Mouse (Mus musculus) liver, postnatal 0 days (tissue): ENCODE measurements around the gene 5730522E02Rik. TPM values are rescaled to one million over a fixed set of nuclear protein-coding genes. Genes with fewer than 3 reads are reported as not detected.

ENCODE experiments used
- ATAC-seq: fragments of 200-750 bp; cut with Nextera tagmentation; 2 replicates; pipeline ENCODE4 v1.8.0; 2017; ENCODE audit warnings: mild to moderate bottlenecking, moderate library complexity
- DNase-seq: peaks from one replicate; pipeline ENCODE4 v3.0.0-alpha.2; 2016
- H3K27ac ChIP-seq: fragments of 300-500 bp; sonication (generic); 2 replicates; pipeline ENCODE4 v1.5.1; 2014; ENCODE audit warnings: antibody characterized with exemption, moderate library complexity, mild to moderate bottlenecking, low read depth
- H3K27me3 ChIP-seq: fragments of 300-500 bp; sonication (generic); 2 replicates; pipeline ENCODE4 v1.6.1; 2014; ENCODE audit warnings: low read length, control low read depth, mixed read lengths; ENCODE audit not compliant: insufficient read depth
- H3K36me3 ChIP-seq: fragments of 300-500 bp; sonication (generic); replicated peaks from 2 replicates; pipeline ENCODE4 v1.6.1; 2014; ENCODE audit warnings: mild to moderate bottlenecking, control low read depth, low read length, moderate library complexity, mixed read lengths; ENCODE audit not compliant: insufficient read depth
- H3K4me1 ChIP-seq: fragments of 300-500 bp; sonication (generic); 2 replicates; pipeline ENCODE4 v1.6.1; 2014; ENCODE audit warnings: antibody characterized with exemption, mild to moderate bottlenecking, control low read depth; ENCODE audit not compliant: insufficient read depth
- H3K4me2 ChIP-seq: fragments of 300-500 bp; sonication (generic); 2 replicates; pipeline ENCODE4 v1.6.1; 2014; ENCODE audit warnings: low read depth, mild to moderate bottlenecking, low read length, moderate library complexity, mixed read lengths
- H3K4me3 ChIP-seq: fragments of 300-500 bp; sonication (generic); 2 replicates; pipeline ENCODE4 v1.5.1; 2014; ENCODE audit warnings: low read depth, low read length
- H3K9ac ChIP-seq: fragments of 300-500 bp; sonication (generic); replicated peaks from 2 replicates; pipeline ENCODE4 v1.6.1; 2014; ENCODE audit warnings: mild to moderate bottlenecking, moderate library complexity
- H3K9me3 ChIP-seq: fragments of 300-500 bp; sonication (generic); 2 replicates; pipeline ENCODE4 v1.6.1; 2016; ENCODE audit warnings: mild to moderate bottlenecking, control low read depth, low read length, mixed read lengths
- CTCF ChIP-seq: sonication (generic); IDR thresholded peaks from 2 replicates; pipeline ENCODE4 v1.5.1; 2016; ENCODE audit warnings: antibody characterized with exemption, low read depth
- EP300 ChIP-seq: IDR thresholded peaks from 2 replicates; pipeline ENCODE4 v1.6.1; 2016; ENCODE audit warnings: antibody characterized with exemption, low read depth, mild to moderate bottlenecking
- WGBS: fragments of 180-500 bp; shearing (Covaris S2); extraction: QIAGEN DNeasy Blood & Tissue Kit; methylation state at CpG from one replicate; pipeline ENCODE4 v1.1.7; 2014; ENCODE audit not compliant: insufficient replicate concordance; 5-methylcytosine and 5-hydroxymethylcytosine counted together
- polyA plus RNA-seq: library from polyadenylated mRNA; unstranded; fragments of >200 nt; fragmentation: Nextera tagmentation; extraction: Ambion mirVana; gene quantifications from 2 replicates; pipeline ENCODE4 v1.2.1, GENCODE M21; 2015

The 5730522E02Rik gene
- polyA plus RNA-seq, 1 experiment from 2014 or later = 0.68 TPM

GRCm38 (mm10) chr11:26112206-26112605 lies 98.4 kb downstream of the 5730522E02Rik start:
- Histone ChIP-seq H3K9ac (no peak overlapping the region), H3K27ac (no peak overlapping the region), H3K4me3 (no peak overlapping the region), H3K4me1 (no peaks in the 10 kb centered on the region), H3K4me2 (no peak overlapping the region), H3K9me3 (no peaks in the 10 kb centered on the region), H3K36me3 (no peaks in the 10 kb centered on the region), H3K27me3 (no peaks in the 10 kb centered on the region)
- 81% methylated on average over 3 of the region's 3 CpGs for WGBS
- no peak for TF ChIP-seq CTCF
- no peak for TF ChIP-seq EP300
- no peak for ATAC-seq
- DNase-seq = no peak

GRCm38 (mm10) chr11:26108647-26109046 lies 101.9 kb downstream of the 5730522E02Rik start:
- H3K36me3 ChIP-seq = no peaks in the 10 kb centered on the region
- H3K4me2 ChIP-seq = no peak overlapping the region
- H3K27me3 ChIP-seq = no peaks in the 10 kb centered on the region
- ATAC-seq (no peak), DNase-seq (no peak)
- no peaks in the 10 kb centered on the region for H3K4me1 ChIP-seq
- TF ChIP-seq CTCF (no peak), EP300 (no peak)
- H3K4me3 ChIP-seq = no peak overlapping the region
- H3K9me3 ChIP-seq = no peaks in the 10 kb centered on the region
- 53% methylated on average over 1 of the region's 1 CpGs for WGBS
- no peak overlapping the region for H3K9ac ChIP-seq
- no peak overlapping the region for H3K27ac ChIP-seq

GRCm38 (mm10) chr11:26104680-26105079 lies 105.9 kb downstream of the 5730522E02Rik start:
- Histone ChIP-seq H3K36me3 (no peaks in the 10 kb centered on the region), H3K9ac (no peak overlapping the region), H3K4me2 (no peak overlapping the region), H3K27ac (no peak overlapping the region), H3K27me3 (no peaks in the 10 kb centered on the region), H3K9me3 (no peaks in the 10 kb centered on the region), H3K4me1 (no peaks in the 10 kb centered on the region), H3K4me3 (no peak overlapping the region)
- 55% methylated on average over 2 of the region's 2 CpGs for WGBS
- no peak for TF ChIP-seq CTCF
- TF ChIP-seq EP300 = no peak
- ATAC-seq (no peak), DNase-seq (no peak)

DNA sequence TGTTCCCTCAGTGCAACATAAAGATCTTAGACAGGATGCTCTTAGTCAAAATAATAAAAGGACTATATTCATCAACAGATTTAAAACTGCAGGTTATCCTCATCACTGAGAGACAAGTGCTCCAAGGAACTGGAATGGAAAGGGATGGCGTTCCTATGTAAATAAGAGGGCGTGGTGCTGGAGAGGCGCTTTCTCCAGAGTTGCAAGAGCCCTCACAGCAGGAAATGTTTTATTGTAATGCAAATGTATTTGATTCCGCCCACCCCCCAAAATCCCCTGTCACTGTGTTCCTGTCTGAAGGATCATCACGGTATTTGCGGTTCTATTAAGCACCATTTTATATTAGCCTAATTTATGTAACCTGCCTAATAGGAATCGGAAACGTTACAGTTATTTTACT lies 106.9 kb downstream of the 5730522E02Rik start:
- H3K9me3 ChIP-seq = no peaks in the 10 kb centered on the region
- no peaks in the 10 kb centered on the region for H3K4me1 ChIP-seq
- no peak overlapping the region for H3K9ac ChIP-seq
- no peaks in the 10 kb centered on the region for H3K27me3 ChIP-seq
- no peak overlapping the region for H3K4me3 ChIP-seq
- no peak overlapping the region for H3K27ac ChIP-seq
- WGBS = 12% methylated on average over 8 of the region's 8 CpGs
- ATAC-seq (no peak), DNase-seq (no peak)
- no peaks in the 10 kb centered on the region for H3K36me3 ChIP-seq
- no peak for TF ChIP-seq EP300
- no peak for TF ChIP-seq CTCF
- H3K4me2 ChIP-seq = no peak overlapping the region

DNA sequence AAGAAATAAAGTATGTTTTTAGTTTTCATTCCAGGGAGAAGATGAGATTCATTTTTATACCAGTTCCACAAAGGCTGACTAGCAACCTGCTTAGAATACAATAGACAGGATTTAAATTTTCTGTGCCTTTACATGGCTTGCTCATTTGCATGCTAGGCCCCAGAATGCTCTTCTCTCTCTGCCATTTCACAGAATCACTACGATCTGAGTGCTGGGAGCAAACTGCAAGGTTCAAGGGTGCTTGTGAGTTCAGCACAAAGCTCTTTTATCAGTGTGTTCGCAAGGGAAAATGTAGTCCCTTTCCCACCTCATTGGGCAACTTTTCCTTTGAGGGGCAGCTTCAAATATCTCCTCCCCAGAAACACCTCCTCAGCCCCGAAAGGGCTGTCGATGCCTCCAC lies 107.7 kb downstream of the 5730522E02Rik start:
- Histone ChIP-seq H3K9me3 (no peaks in the 10 kb centered on the region), H3K27ac (no peak overlapping the region), H3K4me2 (no peak overlapping the region), H3K9ac (no peak overlapping the region), H3K4me1 (no peaks in the 10 kb centered on the region), H3K4me3 (no peak overlapping the region), H3K27me3 (no peaks in the 10 kb centered on the region), H3K36me3 (no peaks in the 10 kb centered on the region)
- ATAC-seq (no peak), DNase-seq (no peak)
- WGBS = 25% methylated on average over 4 of the region's 4 CpGs
- no peak for TF ChIP-seq EP300
- TF ChIP-seq CTCF = no peak

DNA sequence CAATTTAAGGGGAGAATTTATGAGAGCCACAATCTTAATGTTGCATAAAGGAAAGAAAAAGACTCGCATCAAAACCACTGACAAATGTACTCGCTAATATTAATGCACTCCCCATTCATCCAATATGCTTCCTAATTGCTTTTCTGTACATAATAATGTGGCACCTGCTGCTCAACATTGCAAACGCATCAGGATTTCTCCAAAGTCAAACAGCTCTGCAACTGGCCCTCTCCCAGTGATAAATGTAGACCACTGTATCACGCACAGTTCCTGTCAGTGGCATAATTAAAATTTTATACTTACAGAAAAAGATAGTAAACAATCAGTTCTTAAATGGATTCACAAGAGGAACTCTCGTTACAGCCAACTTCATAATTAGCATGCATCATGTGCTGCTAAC lies 110.5 kb downstream of the 5730522E02Rik start:
- Histone ChIP-seq H3K9ac (no peak overlapping the region), H3K4me2 (no peak overlapping the region), H3K9me3 (no peaks in the 10 kb centered on the region), H3K4me1 (no peaks in the 10 kb centered on the region), H3K27me3 (no peaks in the 10 kb centered on the region), H3K27ac (no peak overlapping the region), H3K36me3 (no peaks in the 10 kb centered on the region), H3K4me3 (no peak overlapping the region)
- TF ChIP-seq CTCF = no peak
- no peak for TF ChIP-seq EP300
- DNase-seq (no peak), ATAC-seq (no peak)
- WGBS = 76% methylated on average over 5 of the region's 5 CpGs

GRCm38 (mm10) chr11:26098933-26099332 lies 111.6 kb downstream of the 5730522E02Rik start:
- Histone ChIP-seq H3K4me2 (no peak overlapping the region), H3K4me3 (no peak overlapping the region), H3K9me3 (no peaks in the 10 kb centered on the region), H3K36me3 (no peaks in the 10 kb centered on the region), H3K9ac (no peak overlapping the region), H3K27ac (no peak overlapping the region), H3K27me3 (no peaks in the 10 kb centered on the region), H3K4me1 (no peaks in the 10 kb centered on the region)
- TF ChIP-seq CTCF (no peak), EP300 (no peak)
- ATAC-seq (no peak), DNase-seq (no peak)
- WGBS = 65% methylated on average over 2 of the region's 2 CpGs
